Mouse (Mus musculus) forebrain, embryonic 15.5 days (tissue): Measurements from ENCODE around the gene Polr3gl. TPM values are rescaled to one million over a fixed set of nuclear protein-coding genes. Genes with fewer than 3 reads are reported as not detected.

Experiments used
- ATAC-seq: fragments of 200-750 bp; cut with Nextera tagmentation; replicated peaks from 2 replicates; pipeline ENCODE4 v1.8.0; 2017; ENCODE audit warnings: mild to moderate bottlenecking, moderate TSS enrichment, moderate library complexity
- H3K27ac ChIP-seq: fragments of 300-500 bp; sonication (generic); replicated peaks from 2 replicates; pipeline ENCODE4 v1.5.1; 2015; ENCODE audit warnings: mild to moderate bottlenecking, inconsistent platforms
- H3K27me3 ChIP-seq: fragments of 300-500 bp; sonication (generic); 2 replicates; pipeline ENCODE4 v1.6.1; 2015; ENCODE audit warnings: inconsistent platforms
- H3K36me3 ChIP-seq: fragments of 300-500 bp; sonication (generic); 2 replicates; pipeline ENCODE4 v1.6.1; 2015; ENCODE audit warnings: mild to moderate bottlenecking, inconsistent platforms
- H3K4me1 ChIP-seq: fragments of 300-500 bp; sonication (generic); 2 replicates; pipeline ENCODE4 v1.6.1; 2015; ENCODE audit warnings: inconsistent platforms
- H3K4me2 ChIP-seq: fragments of 300-500 bp; sonication (generic); replicated peaks from 2 replicates; pipeline ENCODE4 v1.6.1; 2015; ENCODE audit warnings: mild to moderate bottlenecking, inconsistent platforms
- H3K4me3 ChIP-seq: fragments of 300-500 bp; sonication (generic); 2 replicates; pipeline ENCODE4 v1.5.1; 2015; ENCODE audit warnings: mild to moderate bottlenecking, inconsistent platforms
- H3K9ac ChIP-seq: fragments of 300-500 bp; sonication (generic); replicated peaks from 2 replicates; pipeline ENCODE4 v1.6.1; 2015; ENCODE audit warnings: mild to moderate bottlenecking, inconsistent platforms
- H3K9me3 ChIP-seq: fragments of 300-500 bp; sonication (generic); 2 replicates; pipeline ENCODE4 v1.6.1; 2016; ENCODE audit warnings: inconsistent platforms
- WGBS: fragments of 180-500 bp; shearing (Covaris S2); methylation state at CpG from one replicate; pipeline ENCODE4 v1.1.7; 2015; ENCODE audit warnings: mixed read lengths; 5-methylcytosine and 5-hydroxymethylcytosine counted together
- polyA plus RNA-seq: library from polyadenylated mRNA; unstranded; fragments of >200 nt; fragmentation: Nextera tagmentation; extraction: Ambion mirVana; gene quantifications from 2 replicates; pipeline ENCODE4 v1.2.1, GENCODE M21; 2015

The Polr3gl gene
- polyA plus RNA-seq, 1 experiment from 2014 or later: 42.4 TPM

DNA sequence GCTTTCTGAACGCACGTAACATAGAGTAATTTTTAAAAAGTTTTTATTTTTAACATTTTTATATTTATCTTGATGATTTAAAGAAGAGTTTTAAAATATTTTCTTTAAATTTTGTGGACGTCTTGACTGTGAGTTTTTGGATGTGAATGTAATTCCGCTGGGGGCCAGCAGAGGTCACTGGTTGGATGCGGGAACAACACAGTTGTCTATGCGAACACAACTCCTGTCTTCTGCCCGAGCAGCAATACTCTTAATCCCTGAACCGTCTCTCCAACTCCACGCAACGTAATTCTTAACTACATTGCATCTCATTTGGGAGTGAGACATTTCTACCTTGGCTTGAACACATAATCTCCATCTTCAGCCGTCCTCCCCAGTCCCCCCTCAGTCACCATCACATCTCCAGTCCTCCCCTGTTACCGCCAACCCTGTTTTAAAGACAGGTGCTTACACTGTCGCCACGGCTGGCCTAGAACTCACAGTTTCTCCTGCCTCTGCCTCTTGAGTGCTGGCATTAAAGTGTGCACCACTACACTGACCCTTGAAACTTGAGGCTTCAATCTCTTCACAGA lies 46.5 kb downstream of the Polr3gl start:
- Histone ChIP-seq H3K36me3 (no peaks in the 10 kb centered on the region), H3K9ac (no peak overlapping the region), H3K4me2 (peak overlapping the region; percentile 30; the same call in 1 of the 2 replicates), H3K27me3 (no peaks in the 10 kb centered on the region), H3K4me3 (peak overlapping the region; percentile 14), H3K4me1 (no peaks in the 10 kb centered on the region; the same call in 1 of the 2 replicates), H3K27ac (no peak overlapping the region), H3K9me3 (no peaks in the 10 kb centered on the region)
- ATAC-seq: peak; percentile 67
- 7% methylated on average over 14 of the region's 14 CpGs for WGBS

GRCm38 (mm10) chr3:96546880-96547279 lies 47.1 kb downstream of the Polr3gl start:
- no peaks in the 10 kb centered on the region for H3K27me3 ChIP-seq
- 39% methylated on average over 4 of the region's 4 CpGs for WGBS
- no peak for ATAC-seq

GRCm38 (mm10) chr3:96545565-96545964 lies 48.4 kb downstream of the Polr3gl start:
- Histone ChIP-seq H3K4me3 (no peak overlapping the region), H3K4me1 (peaks cover 2% of the 10 kb centered on the region; the same call in 1 of the 2 replicates), H3K9me3 (no peaks in the 10 kb centered on the region), H3K9ac (no peak overlapping the region), H3K4me2 (no peak overlapping the region), H3K36me3 (no peaks in the 10 kb centered on the region), H3K27me3 (no peaks in the 10 kb centered on the region), H3K27ac (no peak overlapping the region)
- 38% methylated on average over 1 of the region's 1 CpGs for WGBS
- no peak for ATAC-seq

More at GRCm38 (mm10) chr3:96546880-96547279, 47.1 kb downstream of the Polr3gl start:
- Histone ChIP-seq H3K27ac (no peak overlapping the region), H3K9ac (no peak overlapping the region), H3K4me3 (no peak overlapping the region), H3K4me1 (no peaks in the 10 kb centered on the region; the same call in 1 of the 2 replicates), H3K4me2 (no peak overlapping the region), H3K36me3 (no peaks in the 10 kb centered on the region), H3K9me3 (no peaks in the 10 kb centered on the region)

GRCm38 (mm10) chr3:96543345-96543744 lies 50.6 kb downstream of the Polr3gl start:
- no peak overlapping the region for H3K4me2 ChIP-seq
- H3K27ac ChIP-seq: no peak overlapping the region
- H3K4me3 ChIP-seq: no peak overlapping the region
- no peak for ATAC-seq
- WGBS: 85% methylated on average over 11 of the region's 11 CpGs
- H3K4me1 ChIP-seq: peaks cover 2% of the 10 kb centered on the region; the same call in 1 of the 2 replicates
- H3K9me3 ChIP-seq: no peaks in the 10 kb centered on the region
- H3K36me3 ChIP-seq: no peaks in the 10 kb centered on the region
- H3K27me3 ChIP-seq: no peaks in the 10 kb centered on the region
- H3K9ac ChIP-seq: no peak overlapping the region

DNA sequence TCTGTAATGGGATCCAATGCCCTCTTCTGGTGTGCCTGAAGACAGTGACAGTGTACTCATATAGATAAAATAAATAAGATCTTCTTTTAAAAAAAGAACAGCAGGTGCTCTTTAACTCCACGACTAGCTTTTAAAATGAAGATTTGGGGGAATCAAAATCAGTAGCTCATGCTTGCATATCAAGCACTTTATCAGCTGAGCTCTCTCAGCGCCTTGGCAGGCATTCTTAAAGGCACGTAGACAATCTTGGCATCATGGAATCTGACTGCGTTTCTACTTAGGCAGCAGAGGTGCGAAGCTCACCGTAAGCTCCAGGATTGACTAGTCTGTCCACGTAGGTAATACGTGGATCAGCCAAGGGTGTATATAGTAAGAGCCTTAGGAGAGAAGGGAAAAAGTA lies 51.4 kb downstream of the Polr3gl start:
- no peak for ATAC-seq
- no peak overlapping the region for H3K4me3 ChIP-seq
- no peaks in the 10 kb centered on the region for H3K27me3 ChIP-seq
- no peak overlapping the region for H3K27ac ChIP-seq
- no peaks in the 10 kb centered on the region for H3K9me3 ChIP-seq
- 77% methylated on average over 8 of the region's 8 CpGs for WGBS
- H3K9ac ChIP-seq: no peak overlapping the region
- peaks cover 2% of the 10 kb centered on the region; the same call in 1 of the 2 replicates for H3K4me1 ChIP-seq
- no peaks in the 10 kb centered on the region for H3K36me3 ChIP-seq
- H3K4me2 ChIP-seq: no peak overlapping the region

DNA sequence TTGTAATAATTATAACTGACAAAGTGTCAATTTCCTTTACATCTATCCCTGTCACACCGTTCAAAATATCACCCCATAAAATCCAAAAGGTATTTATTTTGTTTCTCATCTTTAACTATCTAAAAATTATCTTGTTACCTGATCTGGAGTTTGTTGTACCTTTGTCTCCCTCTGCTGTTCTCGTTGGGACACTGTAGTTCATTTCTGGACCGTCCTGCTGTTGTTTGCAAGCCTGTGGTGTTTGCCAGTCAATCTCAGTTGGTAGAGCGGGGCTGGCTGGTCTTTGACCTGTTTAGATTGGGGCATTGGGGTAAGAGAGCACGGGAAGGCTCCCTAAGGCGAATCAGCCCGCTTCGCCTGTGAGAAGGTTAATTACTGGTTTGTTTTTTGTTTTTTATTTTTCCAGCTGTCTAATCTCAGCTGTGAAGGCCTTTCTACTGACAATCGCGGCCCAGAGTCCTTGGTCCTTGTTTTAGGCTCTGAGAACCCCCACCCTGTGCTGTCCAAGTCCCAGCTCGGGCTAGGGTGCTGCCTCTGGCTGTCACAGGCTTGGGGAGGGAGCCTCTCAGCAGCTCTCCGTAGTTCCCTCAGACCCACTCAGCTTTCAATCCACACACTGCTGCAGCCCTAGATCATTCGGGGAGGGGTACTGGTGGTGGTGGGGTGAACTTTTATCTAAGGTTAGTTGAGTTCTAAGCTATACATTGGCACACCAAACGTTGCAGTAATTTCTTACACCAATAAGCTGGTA lies 52.5 kb downstream of the Polr3gl start:
- no peak overlapping the region for H3K4me2 ChIP-seq
- ATAC-seq: no peak
- 0 out of 2 replicates have a peak overlapping the region, but pooled peaks have one; percentile 4 for H3K9ac ChIP-seq
- H3K27me3 ChIP-seq: no peaks in the 10 kb centered on the region
- no peak overlapping the region for H3K27ac ChIP-seq
- WGBS: 17% methylated on average over 14 of the region's 14 CpGs
- H3K4me3 ChIP-seq: no peak overlapping the region
- H3K36me3 ChIP-seq: no peaks in the 10 kb centered on the region
- 0 out of 2 replicates have a peak, but pooled peaks cover 2% of the 10 kb centered on the region for H3K4me1 ChIP-seq
- H3K9me3 ChIP-seq: no peaks in the 10 kb centered on the region

- 23% methylated on average over 6 of the region's 6 CpGs for WGBS
- H3K9me3 ChIP-seq: no peaks in the 10 kb centered on the region
Observed at GRCm38 (mm10) chr3:96540740-96541139, 53.2 kb downstream of the Polr3gl start.

GRCm38 (mm10) chr3:96539316-96539715 lies 54.7 kb downstream of the Polr3gl start:
- Histone ChIP-seq H3K9ac (no peak overlapping the region), H3K4me2 (no peak overlapping the region), H3K27me3 (no peaks in the 10 kb centered on the region), H3K27ac (no peak overlapping the region), H3K9me3 (no peaks in the 10 kb centered on the region), H3K4me3 (no peak overlapping the region), H3K36me3 (no peaks in the 10 kb centered on the region), H3K4me1 (0 out of 2 replicates have a peak, but pooled peaks cover 2% of the 10 kb centered on the region)
- WGBS: 90% methylated on average over 2 of the region's 2 CpGs
- no peak for ATAC-seq

More at GRCm38 (mm10) chr3:96540740-96541139, 53.2 kb downstream of the Polr3gl start:
- H3K9ac ChIP-seq: no peak overlapping the region
- 0 out of 2 replicates have a peak, but pooled peaks cover 2% of the 10 kb centered on the region for H3K4me1 ChIP-seq
- no peaks in the 10 kb centered on the region for H3K36me3 ChIP-seq
- no peaks in the 10 kb centered on the region for H3K27me3 ChIP-seq
- no peak for ATAC-seq
- no peak overlapping the region for H3K4me3 ChIP-seq
- H3K4me2 ChIP-seq: no peak overlapping the region
- no peak overlapping the region for H3K27ac ChIP-seq

- no peak for ATAC-seq
- no peak overlapping the region for H3K4me3 ChIP-seq
- H3K27ac ChIP-seq: no peak overlapping the region
- no peak overlapping the region for H3K4me2 ChIP-seq
- H3K36me3 ChIP-seq: no peaks in the 10 kb centered on the region
- no peaks in the 10 kb centered on the region for H3K9me3 ChIP-seq
- no peaks in the 10 kb centered on the region for H3K4me1 ChIP-seq
- no peak overlapping the region for H3K9ac ChIP-seq
- H3K27me3 ChIP-seq: no peaks in the 10 kb centered on the region
- WGBS: 58% methylated on average over 2 of the region's 2 CpGs
Observed at GRCm38 (mm10) chr3:96534300-96534699, 59.7 kb downstream of the Polr3gl start.

DNA sequence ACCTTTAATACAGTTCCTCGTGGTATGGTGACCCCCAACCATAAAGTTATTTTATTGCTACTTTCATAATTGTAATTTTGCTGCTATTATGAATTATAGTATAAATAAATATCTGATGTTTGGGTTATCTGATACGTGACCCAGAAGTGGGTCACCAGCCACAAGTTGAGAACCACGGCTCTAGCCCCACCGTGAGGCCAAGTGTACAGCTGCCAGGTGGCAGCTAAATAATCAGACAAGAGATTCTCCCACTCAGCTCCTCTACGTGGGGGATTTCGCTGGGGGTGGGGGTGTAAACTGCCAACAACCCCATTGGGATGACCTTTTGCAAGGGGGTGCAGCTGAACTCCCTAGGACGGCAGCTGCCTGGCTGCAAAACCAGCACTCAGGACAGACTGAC lies 61.9 kb downstream of the Polr3gl start:
- no peaks in the 10 kb centered on the region for H3K9me3 ChIP-seq
- H3K4me2 ChIP-seq: no peak overlapping the region
- ATAC-seq: no peak
- no peak overlapping the region for H3K27ac ChIP-seq
- H3K9ac ChIP-seq: no peak overlapping the region
- no peak overlapping the region for H3K4me3 ChIP-seq
- H3K36me3 ChIP-seq: no peaks in the 10 kb centered on the region
- H3K4me1 ChIP-seq: peaks cover 5% of the 10 kb centered on the region
- WGBS: 75% methylated on average over 7 of the region's 7 CpGs
- H3K27me3 ChIP-seq: peaks cover 13% of the 10 kb centered on the region

DNA sequence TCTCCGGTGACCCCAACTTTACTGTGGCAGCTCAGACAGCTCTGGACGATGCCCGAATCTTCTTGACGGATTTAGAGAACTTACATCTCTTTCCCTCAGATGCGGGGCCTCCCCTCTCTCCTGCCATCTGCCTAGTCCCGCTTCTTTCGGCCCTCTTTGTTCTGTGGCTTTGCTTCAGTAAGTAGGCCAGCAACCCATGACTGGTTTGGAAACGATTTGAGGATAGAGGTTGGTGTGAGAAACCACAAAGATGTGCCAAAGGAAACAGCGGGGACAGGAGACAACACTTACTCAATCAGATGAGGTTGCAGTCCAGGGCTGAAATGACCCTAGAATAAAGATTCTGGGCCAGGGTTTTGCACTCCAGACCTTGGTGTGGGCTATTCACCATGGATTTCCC lies 65.5 kb downstream of the Polr3gl start:
- Histone ChIP-seq H3K36me3 (no peaks in the 10 kb centered on the region), H3K9ac (no peak overlapping the region), H3K27ac (no peak overlapping the region), H3K4me1 (peaks cover 7% of the 10 kb centered on the region), H3K4me3 (no peak overlapping the region), H3K4me2 (no peak overlapping the region), H3K9me3 (no peaks in the 10 kb centered on the region), H3K27me3 (peaks cover 20% of the 10 kb centered on the region)
- ATAC-seq: no peak
- 54% methylated on average over 9 of the region's 9 CpGs for WGBS
